Mouse (Mus musculus): ENCODE data around the gene Tprn. TPM values are rescaled to one million over a fixed set of nuclear protein-coding genes. Genes with fewer than 3 reads are reported as not detected.
A peak's percentile ranks its signal among the peaks of the same experiment; 100 is the strongest.

Tprn gene
- polyA plus RNA-seq, 1 experiment from 2014 or later, result 6.6 TPM

DNA sequence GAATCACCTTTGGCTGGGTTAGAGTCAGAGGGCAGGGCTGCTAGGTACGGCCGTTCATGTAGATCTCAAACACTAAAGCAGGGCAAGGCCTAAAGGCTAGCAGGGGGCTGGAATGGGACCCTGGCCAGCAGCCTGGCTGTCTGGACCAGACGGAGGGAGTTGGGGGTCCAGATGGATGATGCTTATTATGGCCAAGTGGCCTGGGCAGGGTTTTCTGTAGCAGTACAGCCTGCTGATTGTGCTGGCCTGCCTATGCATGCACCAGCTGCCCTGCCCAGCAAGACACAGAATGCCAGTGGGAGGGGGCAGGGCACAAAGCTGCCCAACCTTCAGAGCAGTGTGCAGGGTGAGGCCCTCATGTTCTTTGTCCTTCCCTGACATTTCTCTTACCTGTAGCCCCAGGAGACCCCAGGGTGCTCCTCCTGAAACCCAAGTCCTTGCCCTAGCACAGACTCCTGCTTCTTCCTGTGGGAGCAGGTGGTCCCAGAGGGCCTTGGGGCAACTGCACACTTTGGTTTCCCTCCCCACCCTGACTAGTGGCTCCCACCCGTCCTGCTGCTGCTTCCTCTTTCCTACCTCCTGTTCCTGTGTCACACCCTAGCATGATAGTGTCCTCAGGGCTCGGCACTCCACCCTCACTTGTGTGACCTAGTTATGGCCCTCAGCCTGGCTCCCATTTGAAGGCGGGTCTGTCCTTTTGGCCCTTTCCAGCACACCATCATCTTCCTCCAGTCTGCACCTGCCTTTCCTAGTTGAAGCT lies 3.7 kb downstream of the Tprn start:
- DNase-seq (ENCODE audit: low spot score) (no peak), ATAC-seq (no peak)
- H3K27me3 ChIP-seq (replicated peaks; ENCODE audit: control insufficient read depth, insufficient read depth, low read length), result peaks cover 13% of the 10 kb centered on the region
- H3K9ac ChIP-seq (ENCODE audit: low read length), result peak overlapping the region; percentile 41
- peak overlapping the region; percentile 19; the same call in 1 of the 2 replicates for H3K4me2 ChIP-seq (ENCODE audit: low read length)
- H3K4me3 ChIP-seq (ENCODE audit: low read depth, low read length), result no peak overlapping the region
- H3K4me1 ChIP-seq (ENCODE audit: control insufficient read depth, insufficient read depth, low read length), result peaks cover 42% of the 10 kb centered on the region
- peaks cover 26% of the 10 kb centered on the region for H3K36me3 ChIP-seq (ENCODE audit: control insufficient read depth, insufficient read depth, low read length)
- H3K27ac ChIP-seq (ENCODE audit: low read depth, low read length), result no peak overlapping the region
- H3K9me3 ChIP-seq (replicated peaks; ENCODE audit: control insufficient read depth, low read length), result no peaks in the 10 kb centered on the region
- 72% methylated on average over 6 of the region's 6 CpGs for WGBS

GRCm38 (mm10) chr2:25266720-25267119 lies 4.3 kb downstream of the Tprn start:
- Histone ChIP-seq H3K4me3 (ENCODE audit: low read depth, low read length) (no peak overlapping the region), H3K9ac (ENCODE audit: low read length) (peak overlapping the region; percentile 41; the same call in 1 of the 2 replicates)
- WGBS, result 28% methylated on average over 2 of the region's 2 CpGs

DNA sequence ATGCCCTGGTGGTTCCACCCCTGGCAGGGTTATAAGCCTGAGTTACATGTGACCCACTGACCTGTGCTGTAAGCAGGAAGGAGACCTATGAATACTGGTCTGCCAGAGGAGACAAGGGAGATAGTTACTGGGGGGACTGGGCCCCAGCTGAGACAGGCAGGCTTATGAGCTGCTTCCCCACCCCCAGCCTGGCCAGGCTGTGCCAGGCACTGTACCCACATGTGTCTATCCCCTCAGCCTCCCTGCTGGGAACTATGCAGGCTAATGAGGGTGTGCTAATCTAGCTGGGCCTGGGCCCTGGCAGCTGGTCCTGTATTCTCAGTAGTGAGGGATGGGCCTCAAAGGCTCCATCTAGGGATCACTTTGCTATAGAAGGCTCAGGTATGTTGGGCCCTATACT lies 4.8 kb downstream of the Tprn start:
- Histone ChIP-seq H3K4me1 (ENCODE audit: control insufficient read depth, insufficient read depth, low read length) (peaks cover 46% of the 10 kb centered on the region), H3K36me3 (ENCODE audit: control insufficient read depth, insufficient read depth, low read length) (peaks cover 27% of the 10 kb centered on the region), H3K4me2 (ENCODE audit: low read length) (peak overlapping the region; percentile 19; the same call in 1 of the 2 replicates), H3K27ac (ENCODE audit: low read depth, low read length) (peak overlapping the region; percentile 5; the same call in 1 of the 2 replicates), H3K9ac (ENCODE audit: low read length) (0 out of 2 replicates have a peak overlapping the region, but pooled peaks have one; percentile 9), H3K4me3 (ENCODE audit: low read depth, low read length) (no peak overlapping the region), H3K9me3 (replicated peaks; ENCODE audit: control insufficient read depth, low read length) (no peaks in the 10 kb centered on the region), H3K27me3 (replicated peaks; ENCODE audit: control insufficient read depth, insufficient read depth, low read length) (peaks cover 13% of the 10 kb centered on the region)
- DNase-seq (ENCODE audit: low spot score), result peak; percentile 50
- no peak for ATAC-seq

More at GRCm38 (mm10) chr2:25266720-25267119, 4.3 kb downstream of the Tprn start:
- DNase-seq (ENCODE audit: low spot score) (no peak), ATAC-seq (no peak)
- H3K27ac ChIP-seq (ENCODE audit: low read depth, low read length), result peak overlapping the region; percentile 5; the same call in 1 of the 2 replicates
- H3K36me3 ChIP-seq (ENCODE audit: control insufficient read depth, insufficient read depth, low read length), result peaks cover 27% of the 10 kb centered on the region
- peaks cover 13% of the 10 kb centered on the region for H3K27me3 ChIP-seq (replicated peaks; ENCODE audit: control insufficient read depth, insufficient read depth, low read length)
- peaks cover 49% of the 10 kb centered on the region for H3K4me1 ChIP-seq (ENCODE audit: control insufficient read depth, insufficient read depth, low read length)
- no peaks in the 10 kb centered on the region for H3K9me3 ChIP-seq (replicated peaks; ENCODE audit: control insufficient read depth, low read length)
- peak overlapping the region; percentile 19; the same call in 1 of the 2 replicates for H3K4me2 ChIP-seq (ENCODE audit: low read length)

DNA sequence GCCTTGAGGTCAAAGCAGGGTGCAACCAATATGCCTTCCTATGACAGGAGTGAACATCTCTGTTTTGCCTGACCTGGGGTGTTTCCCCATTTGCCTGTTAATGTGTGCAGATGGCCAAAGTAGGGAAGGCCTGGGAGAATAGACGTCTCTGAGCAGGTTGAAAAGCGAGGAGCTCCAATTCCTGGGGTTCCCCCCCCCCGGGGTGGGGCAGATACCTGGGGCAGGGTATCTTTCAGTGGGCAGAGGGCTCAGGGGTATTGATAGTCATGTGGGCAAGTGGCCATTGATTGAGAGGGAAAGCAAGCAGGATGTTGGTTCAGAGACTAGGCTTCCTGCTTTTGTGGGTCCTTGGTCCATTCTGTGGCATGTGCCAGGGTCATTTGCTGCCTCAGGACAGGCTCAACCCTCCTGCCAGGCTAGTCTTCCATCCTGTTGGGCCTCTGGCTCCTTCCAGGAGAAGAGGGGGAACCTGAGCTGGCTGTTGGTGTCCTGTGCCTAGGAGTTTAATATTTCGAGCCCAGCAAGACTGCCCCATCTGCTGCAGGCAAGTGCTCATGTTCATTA lies 5.4 kb downstream of the Tprn start:
- WGBS, result 78% methylated on average over 4 of the region's 4 CpGs
- H3K27me3 ChIP-seq (replicated peaks; ENCODE audit: control insufficient read depth, insufficient read depth, low read length), result peaks cover 13% of the 10 kb centered on the region
- peaks cover 27% of the 10 kb centered on the region for H3K36me3 ChIP-seq (ENCODE audit: control insufficient read depth, insufficient read depth, low read length)
- H3K27ac ChIP-seq (ENCODE audit: low read depth, low read length), result no peak overlapping the region
- no peak overlapping the region for H3K4me3 ChIP-seq (ENCODE audit: low read depth, low read length)
- peaks cover 46% of the 10 kb centered on the region for H3K4me1 ChIP-seq (ENCODE audit: control insufficient read depth, insufficient read depth, low read length)
- no peak overlapping the region for H3K4me2 ChIP-seq (ENCODE audit: low read length)
- no peak overlapping the region for H3K9ac ChIP-seq (ENCODE audit: low read length)
- no peak for ATAC-seq
- no peaks in the 10 kb centered on the region for H3K9me3 ChIP-seq (replicated peaks; ENCODE audit: control insufficient read depth, low read length)
- no peak for DNase-seq (ENCODE audit: low spot score)

- Histone ChIP-seq H3K9me3 (replicated peaks; ENCODE audit: control insufficient read depth, low read length) (no peaks in the 10 kb centered on the region), H3K4me1 (ENCODE audit: control insufficient read depth, insufficient read depth, low read length) (peaks cover 24% of the 10 kb centered on the region), H3K4me3 (ENCODE audit: low read depth, low read length) (peak within 1 kb of the TSS; percentile 88), H3K36me3 (ENCODE audit: control insufficient read depth, insufficient read depth, low read length) (peaks cover 66% of the 10 kb centered on the region), H3K27me3 (replicated peaks; ENCODE audit: control insufficient read depth, insufficient read depth, low read length) (no peaks in the 10 kb centered on the region), H3K27ac (ENCODE audit: low read depth, low read length) (peak within 1 kb of the TSS; percentile 72; the same call in 1 of the 2 replicates), H3K9ac (ENCODE audit: low read length) (peak within 1 kb of the TSS; percentile 84), H3K4me2 (ENCODE audit: low read length) (peak within 1 kb of the TSS; percentile 97)
- under 1% methylated on average over 53 of the region's 55 CpGs for WGBS
- ATAC-seq, result peak; percentile 97
- peak; percentile 97 for DNase-seq (ENCODE audit: low spot score)
Observed at GRCm38 (mm10) chr2:25271827-25272511, 9.6 kb downstream of the Tprn start, which contains the start of the genes Ssna1 and Anapc2. Gene Ssna1, minus strand, starts transcription at chr2:25272438. Gene Anapc2, plus strand, starts transcription at chr2:25272478.

GRCm38 (mm10) chr2:25272515-25272914 lies 10.1 kb downstream of the Tprn start:
- H3K4me3 ChIP-seq (ENCODE audit: low read depth, low read length), result peak overlapping the region; percentile 88
- 0% methylated on average over 27 of the region's 29 CpGs for WGBS
- no peaks in the 10 kb centered on the region for H3K27me3 ChIP-seq (replicated peaks; ENCODE audit: control insufficient read depth, insufficient read depth, low read length)
- ATAC-seq (peak; percentile 70), DNase-seq (ENCODE audit: low spot score) (no peak)
- peaks cover 72% of the 10 kb centered on the region for H3K36me3 ChIP-seq (ENCODE audit: control insufficient read depth, insufficient read depth, low read length)
- H3K4me2 ChIP-seq (ENCODE audit: low read length), result peak overlapping the region; percentile 97
- H3K4me1 ChIP-seq (ENCODE audit: control insufficient read depth, insufficient read depth, low read length), result peaks cover 19% of the 10 kb centered on the region
- H3K9me3 ChIP-seq (replicated peaks; ENCODE audit: control insufficient read depth, low read length), result no peaks in the 10 kb centered on the region
- H3K9ac ChIP-seq (ENCODE audit: low read length), result peak overlapping the region; percentile 84
- no peak overlapping the region for H3K27ac ChIP-seq (ENCODE audit: low read depth, low read length)

- peaks cover 76% of the 10 kb centered on the region for H3K36me3 ChIP-seq (ENCODE audit: control insufficient read depth, insufficient read depth, low read length)
- no peaks in the 10 kb centered on the region for H3K9me3 ChIP-seq (replicated peaks; ENCODE audit: control insufficient read depth, low read length)
- H3K9ac ChIP-seq (ENCODE audit: low read length), result peak overlapping the region; percentile 84
- H3K4me2 ChIP-seq (ENCODE audit: low read length), result peak overlapping the region; percentile 97
- no peak overlapping the region for H3K27ac ChIP-seq (ENCODE audit: low read depth, low read length)
- peak overlapping the region; percentile 88 for H3K4me3 ChIP-seq (ENCODE audit: low read depth, low read length)
- DNase-seq (ENCODE audit: low spot score) (no peak), ATAC-seq (no peak)
- peaks cover 19% of the 10 kb centered on the region for H3K4me1 ChIP-seq (ENCODE audit: control insufficient read depth, insufficient read depth, low read length)
- 43% methylated on average over 16 of the region's 16 CpGs for WGBS
- no peaks in the 10 kb centered on the region for H3K27me3 ChIP-seq (replicated peaks; ENCODE audit: control insufficient read depth, insufficient read depth, low read length)
Observed at GRCm38 (mm10) chr2:25273010-25273409, 10.6 kb downstream of the Tprn start.

GRCm38 (mm10) chr2:25278928-25279882 lies 16.8 kb downstream of the Tprn start:
- H3K27ac ChIP-seq (ENCODE audit: low read depth, low read length), result no peak overlapping the region
- H3K9ac ChIP-seq (ENCODE audit: low read length), result no peak overlapping the region
- WGBS, result 57% methylated on average over 13 of the region's 13 CpGs
- DNase-seq (ENCODE audit: low spot score), result peak; percentile 89
- H3K4me3 ChIP-seq (ENCODE audit: low read depth, low read length), result no peak overlapping the region
- H3K9me3 ChIP-seq (replicated peaks; ENCODE audit: control insufficient read depth, low read length), result no peaks in the 10 kb centered on the region
- no peak overlapping the region for H3K4me2 ChIP-seq (ENCODE audit: low read length)
- ATAC-seq, result peak; percentile 72
- H3K36me3 ChIP-seq (ENCODE audit: control insufficient read depth, insufficient read depth, low read length), result peaks cover 97% of the 10 kb centered on the region
- H3K27me3 ChIP-seq (replicated peaks; ENCODE audit: control insufficient read depth, insufficient read depth, low read length), result no peaks in the 10 kb centered on the region
- H3K4me1 ChIP-seq (ENCODE audit: control insufficient read depth, insufficient read depth, low read length), result no peaks in the 10 kb centered on the region
